Mouse (Mus musculus) neural tube, postnatal 0 days (tissue): ENCODE measurements around the gene Mtrf1l. TPM values are rescaled to one million over a fixed set of nuclear protein-coding genes. Genes with fewer than 3 reads are reported as not detected.

ENCODE experiments used
- polyA plus RNA-seq: library from polyadenylated mRNA; unstranded; fragments of >200 nt; fragmentation: Nextera tagmentation; extraction: Ambion mirVana; gene quantifications from 2 replicates; pipeline ENCODE4 v1.2.1, GENCODE M21; 2015

Mtrf1l gene
- polyA plus RNA-seq: 11.1 and 11.4 TPM in 2 replicates

DNA sequence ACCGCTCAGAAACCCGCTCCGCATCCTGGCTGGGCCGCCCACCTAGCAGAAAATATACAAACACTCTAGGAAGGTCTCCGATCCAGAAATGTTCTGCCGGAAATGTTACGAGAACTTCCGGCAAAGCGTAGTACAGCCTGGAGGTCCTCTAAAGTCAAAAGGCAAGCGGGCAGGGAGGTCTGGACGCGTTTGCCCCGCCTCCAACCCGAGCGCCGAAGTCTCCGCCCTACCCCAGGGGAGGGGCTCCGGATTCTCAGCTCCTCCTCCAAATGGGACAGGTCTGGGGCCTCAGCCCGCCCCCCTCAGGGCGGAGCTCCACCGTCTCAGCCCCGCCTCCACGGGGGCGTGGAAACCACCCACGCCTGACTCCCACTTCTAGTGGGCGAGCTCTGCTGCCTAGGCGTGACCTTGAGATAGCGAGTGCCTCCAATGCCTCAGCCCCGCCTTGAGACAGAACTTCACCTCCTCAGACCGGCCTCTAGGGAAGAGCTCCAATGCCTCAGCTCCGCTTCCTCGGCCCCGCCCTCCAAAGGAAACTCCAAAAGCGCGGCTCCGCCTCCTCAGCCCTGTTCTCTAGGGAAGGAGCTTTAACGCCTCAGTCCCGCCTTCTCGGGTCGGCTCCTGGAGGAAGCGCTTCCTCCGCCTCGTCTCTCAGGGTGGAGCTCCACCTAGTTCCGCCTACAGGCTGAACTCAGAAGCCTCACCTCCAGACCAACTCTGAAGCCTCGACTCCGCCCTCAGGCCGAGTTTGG is at the start of gene Mtrf1l:
Mtrf1l (minus strand) TSS at position 171 of the 752 bp plus-strand sequence.

DNA sequence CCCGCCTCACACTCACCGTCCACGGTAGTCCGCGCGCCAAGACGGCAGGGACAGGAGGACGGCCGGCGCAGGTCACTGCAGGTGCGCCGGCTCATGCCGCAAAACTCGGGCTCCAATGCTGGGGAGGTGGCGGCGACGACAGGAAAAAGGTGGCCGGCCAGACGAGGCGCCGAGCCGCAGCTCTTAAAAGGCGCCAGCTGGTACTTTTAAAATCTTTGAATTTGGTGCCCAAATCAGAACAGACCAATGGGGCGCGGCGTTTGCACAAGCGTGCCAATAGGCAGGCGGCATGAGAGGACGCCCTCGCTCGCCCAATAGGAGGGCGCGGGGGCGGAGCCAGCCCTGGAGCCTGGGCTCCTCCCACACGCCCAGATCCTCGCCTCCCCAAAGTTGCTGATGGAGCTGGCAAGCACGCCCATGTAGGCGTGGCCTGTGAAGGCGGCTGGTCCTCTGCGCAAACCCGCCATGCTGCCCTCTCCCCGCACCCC is 18.4 kb downstream of the Mtrf1l start, which contains the start of gene Fbxo5:
Fbxo5 (minus strand) TSS at position 358 of the 488 bp plus-strand sequence.

Other genes starting within 250 kb of the Mtrf1l start
- 1.2 and 1.4 TPM in 2 replicates for gene Myct1, start 230.1 kb downstream of the Mtrf1l start, polyA plus RNA-seq
- 1.4 and 1.7 TPM in 2 replicates for gene Vip, start 184.7 kb downstream of the Mtrf1l start, polyA plus RNA-seq
- 5.8 and 7.6 TPM in 2 replicates for gene Fbxo5, start 18.3 kb downstream of the Mtrf1l start, polyA plus RNA-seq
- gene Rgs17, start 98.5 kb upstream of the Mtrf1l start, polyA plus RNA-seq: 73.1 and 74.6 TPM in 2 replicates